Mouse (Mus musculus) left cerebral cortex, postnatal 10 days (tissue): ENCODE measurements at regions not wholly inside any gene's neighbourhood (a gene's known extent, or its start where the extent isn't known, plus 50 kb on each side); places are given as distances from the start of the nearest gene placed in this dataset.

Experiments used
- DNase-seq, 2 experiments: peaks; one replicate each; pipeline ENCODE4 v3.0.0; 2021 to 2022; ENCODE audit warnings: low spot score in 2 of 2, mixed read lengths in 1 of 2; ENCODE audit errors: extremely low spot score in 1 of 2
- intact Hi-C: fragments of 180-260 bp; cut with DNase I; formaldehyde crosslinking; loops from one replicate; pipeline ENCODE4 v1.15.1; 2025

- intact Hi-C loops = no loop called here
- DNase-seq = no peak
These were observed 134.0 kb downstream of the Rplp1 start for GRCm38 (mm10) chr9:61780186-61780939.

- no peak for DNase-seq
- intact Hi-C loops = no loop called here
These were observed 135.2 kb downstream of the Rplp1 start for GRCm38 (mm10) chr9:61779165-61779564.

- DNase-seq = no peak
- intact Hi-C loops = no loop called here
These were observed 137.9 kb downstream of the Rplp1 start for GRCm38 (mm10) chr9:61776446-61776845.

GRCm38 (mm10) chr9:61770207-61770955, 144.0 kb downstream of the Rplp1 start:
- no peak for DNase-seq
- intact Hi-C loops = no loop called here

GRCm38 (mm10) chr9:61766187-61766586, 148.2 kb downstream of the Rplp1 start:
- DNase-seq = no peak

GRCm38 (mm10) chr9:61765366-61765765, 149.0 kb downstream of the Rplp1 start:
- DNase-seq = no peak
- intact Hi-C loops = no loop called here

More at GRCm38 (mm10) chr9:61766187-61766586, 148.2 kb downstream of the Rplp1 start:
- intact Hi-C loops = no loop called here

GRCm38 (mm10) chr9:61757806-61758205, 156.5 kb downstream of the Rplp1 start:
- no peak for DNase-seq
- intact Hi-C loops = no loop called here

GRCm38 (mm10) chr9:61756801-61757342, 157.5 kb downstream of the Rplp1 start:
- intact Hi-C loops = no loop called here

GRCm38 (mm10) chr9:61756224-61756800, 158.0 kb downstream of the Rplp1 start:
- no peak for DNase-seq
- intact Hi-C loops = no loop called here

More at GRCm38 (mm10) chr9:61756801-61757342, 157.5 kb downstream of the Rplp1 start:
- DNase-seq = peak in 1 of 2 experiments; percentile 43

- intact Hi-C loops = no loop called here
- DNase-seq = no peak
These were observed 159.0 kb downstream of the Rplp1 start for GRCm38 (mm10) chr9:61755311-61755710.

GRCm38 (mm10) chr9:61753795-61754194, 160.5 kb downstream of the Rplp1 start:
- intact Hi-C loops = no loop called here
- peak; percentile 53 to 71 for DNase-seq

- no peak for DNase-seq
- intact Hi-C loops = no loop called here
These were observed 165.1 kb downstream of the Rplp1 start for GRCm38 (mm10) chr9:61749201-61749600.

- intact Hi-C loops = no loop called here
- no peak for DNase-seq
These were observed 165.9 kb downstream of the Rplp1 start for GRCm38 (mm10) chr9:61748416-61748815.

- no peak for DNase-seq
- intact Hi-C loops = no loop called here
These were observed 167.9 kb downstream of the Rplp1 start for GRCm38 (mm10) chr9:61746401-61746800.

GRCm38 (mm10) chr9:61745301-61745801, 169.0 kb downstream of the Rplp1 start:
- peak in 1 of 2 experiments; percentile 45 for DNase-seq
- intact Hi-C loops = no loop called here

GRCm38 (mm10) chr9:61733540-61733939, 180.8 kb downstream of the Rplp1 start:
- DNase-seq = no peak
- intact Hi-C loops = no loop called here

GRCm38 (mm10) chr9:61732747-61733146, 181.6 kb downstream of the Rplp1 start:
- DNase-seq = no peak

GRCm38 (mm10) chr9:61728115-61728514, 186.2 kb downstream of the Rplp1 start:
- intact Hi-C loops = no loop called here
- no peak for DNase-seq

More at GRCm38 (mm10) chr9:61732747-61733146, 181.6 kb downstream of the Rplp1 start:
- intact Hi-C loops = no loop called here

GRCm38 (mm10) chr9:61727651-61728050, 186.7 kb downstream of the Rplp1 start:
- intact Hi-C loops = no loop called here
- DNase-seq = no peak
